Mouse (Mus musculus) forebrain, embryonic 11.5 days (tissue): ENCODE results near the gene Tcam1. TPM values are rescaled to one million over a fixed set of nuclear protein-coding genes. Genes with fewer than 3 reads are reported as not detected.

Source experiments
- ATAC-seq: fragments of 200-750 bp; cut with Nextera tagmentation; replicated peaks from 2 replicates; pipeline ENCODE4 v1.8.0; 2017; ENCODE audit warnings: moderate TSS enrichment; ENCODE audit not compliant: low FRiP score
- DNase-seq: peaks from one replicate; pipeline ENCODE4 v3.0.0-alpha.2; 2017; ENCODE audit warnings: low spot score
- H3K27ac ChIP-seq: fragments of 300-500 bp; sonication (generic); 2 replicates; pipeline ENCODE4 v1.5.1; 2014; ENCODE audit warnings: low read depth, low read length
- H3K27me3 ChIP-seq: fragments of 300-500 bp; sonication (generic); 2 replicates; pipeline ENCODE4 v1.6.1; 2014; ENCODE audit warnings: mild to moderate bottlenecking, low read length, mixed read lengths; ENCODE audit not compliant: control insufficient read depth, insufficient read depth
- H3K36me3 ChIP-seq: fragments of 300-500 bp; sonication (generic); 2 replicates; pipeline ENCODE4 v1.6.1; 2014; ENCODE audit warnings: mild to moderate bottlenecking, low read length, moderate library complexity, mixed read lengths; ENCODE audit not compliant: control insufficient read depth, insufficient read depth
- H3K4me1 ChIP-seq: fragments of 300-500 bp; sonication (generic); replicated peaks from 2 replicates; pipeline ENCODE4 v1.6.1; 2014; ENCODE audit warnings: low read length, mixed read lengths; ENCODE audit not compliant: control insufficient read depth, insufficient read depth
- H3K4me2 ChIP-seq: fragments of 300-500 bp; sonication (generic); 2 replicates; pipeline ENCODE4 v1.6.1; 2014; ENCODE audit warnings: low read depth, mild to moderate bottlenecking, low read length, moderate library complexity, mixed read lengths; ENCODE audit not compliant: severe bottlenecking
- H3K4me3 ChIP-seq: fragments of 300-500 bp; sonication (generic); 2 replicates; pipeline ENCODE4 v1.5.1; 2014; ENCODE audit warnings: low read depth, low read length
- H3K9ac ChIP-seq: fragments of 300-500 bp; sonication (generic); 2 replicates; pipeline ENCODE4 v1.6.1; 2014; ENCODE audit warnings: low read length
- H3K9me3 ChIP-seq: fragments of 300-500 bp; sonication (generic); 2 replicates; pipeline ENCODE4 v1.6.1; 2016; ENCODE audit warnings: low read length, mixed read lengths; ENCODE audit not compliant: control insufficient read depth
- WGBS: fragments of 180-500 bp; shearing (Covaris S2); extraction: QIAGEN DNeasy Blood & Tissue Kit; methylation state at CpG from one replicate; pipeline ENCODE4 v1.1.7; 2014; 5-methylcytosine and 5-hydroxymethylcytosine counted together
- polyA plus RNA-seq: library from polyadenylated mRNA; unstranded; fragments of >200 nt; fragmentation: Nextera tagmentation; extraction: Ambion mirVana; gene quantifications from 2 replicates; pipeline ENCODE4 v1.2.1, GENCODE M21; 2014

The Tcam1 gene
- polyA plus RNA-seq, 1 experiment from 2014 or later, result 0.15 TPM

DNA sequence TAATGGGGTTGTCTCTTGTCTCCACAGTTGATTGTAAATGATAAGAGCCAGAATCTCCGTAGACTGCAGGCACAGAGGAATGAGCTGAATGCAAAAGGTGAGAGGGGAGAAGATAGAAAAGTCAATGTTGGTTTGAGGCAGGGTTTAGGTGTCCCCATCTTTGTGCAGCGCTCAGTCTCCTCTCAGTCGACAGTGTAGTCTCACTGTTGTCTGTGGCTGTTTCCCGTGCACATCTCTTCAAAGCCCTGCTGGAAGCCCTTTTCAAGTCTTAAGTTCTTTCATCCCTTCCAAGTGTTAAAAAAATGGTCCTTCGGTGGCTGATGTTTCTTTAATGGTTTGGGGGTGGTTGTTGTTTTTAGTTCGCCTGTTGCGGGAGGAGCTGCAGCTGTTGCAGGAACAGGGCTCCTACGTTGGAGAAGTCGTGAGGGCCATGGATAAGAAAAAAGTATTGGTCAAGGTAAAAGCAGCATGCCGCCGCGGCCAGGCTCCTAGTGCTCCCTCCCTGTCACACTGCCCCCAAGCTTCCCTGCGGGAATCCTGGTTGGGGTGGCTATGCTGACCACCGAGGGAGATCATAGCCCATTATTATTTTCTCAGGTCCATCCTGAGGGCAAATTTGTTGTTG lies 15.5 kb upstream of the Tcam1 start:
- Histone ChIP-seq H3K9ac (no peak overlapping the region), H3K27me3 (no peaks in the 10 kb centered on the region), H3K4me1 (peaks cover 9% of the 10 kb centered on the region; the same call in 1 of the 2 replicates), H3K27ac (no peak overlapping the region), H3K4me3 (no peak overlapping the region), H3K36me3 (peaks cover 29% of the 10 kb centered on the region; the same call in 1 of the 2 replicates), H3K9me3 (no peaks in the 10 kb centered on the region), H3K4me2 (no peak overlapping the region)
- ATAC-seq (no peak), DNase-seq (no peak)
- 88% methylated on average over 14 of the region's 14 CpGs for WGBS

DNA sequence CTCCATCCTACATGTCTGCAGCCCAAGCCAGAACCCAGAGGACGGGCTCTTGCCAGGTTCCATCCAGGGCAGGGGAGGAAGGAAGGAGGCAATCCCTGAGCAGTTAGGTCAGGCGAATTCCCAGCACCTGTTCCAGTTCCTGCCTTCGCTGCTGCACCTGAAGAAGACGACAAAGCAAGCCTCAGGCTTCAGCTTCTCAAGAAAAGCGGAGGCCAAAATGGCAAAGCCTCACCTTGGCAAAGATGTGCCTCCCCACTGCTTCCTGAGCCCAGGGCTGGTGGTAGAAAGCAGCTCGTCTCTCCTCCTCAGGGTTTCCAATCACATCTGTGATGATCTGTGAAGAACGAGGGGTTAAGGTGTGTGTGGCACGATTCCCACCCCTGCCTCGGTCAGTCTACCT lies 12.5 kb upstream of the Tcam1 start:
- Histone ChIP-seq H3K36me3 (peaks cover 29% of the 10 kb centered on the region; the same call in 1 of the 2 replicates), H3K27ac (no peak overlapping the region), H3K27me3 (no peaks in the 10 kb centered on the region), H3K9me3 (no peaks in the 10 kb centered on the region), H3K4me2 (no peak overlapping the region), H3K9ac (no peak overlapping the region), H3K4me3 (no peak overlapping the region), H3K4me1 (peaks cover 3% of the 10 kb centered on the region; the same call in 1 of the 2 replicates)
- ATAC-seq, result no peak
- no peak for DNase-seq
- WGBS, result 94% methylated on average over 9 of the region's 9 CpGs

DNA sequence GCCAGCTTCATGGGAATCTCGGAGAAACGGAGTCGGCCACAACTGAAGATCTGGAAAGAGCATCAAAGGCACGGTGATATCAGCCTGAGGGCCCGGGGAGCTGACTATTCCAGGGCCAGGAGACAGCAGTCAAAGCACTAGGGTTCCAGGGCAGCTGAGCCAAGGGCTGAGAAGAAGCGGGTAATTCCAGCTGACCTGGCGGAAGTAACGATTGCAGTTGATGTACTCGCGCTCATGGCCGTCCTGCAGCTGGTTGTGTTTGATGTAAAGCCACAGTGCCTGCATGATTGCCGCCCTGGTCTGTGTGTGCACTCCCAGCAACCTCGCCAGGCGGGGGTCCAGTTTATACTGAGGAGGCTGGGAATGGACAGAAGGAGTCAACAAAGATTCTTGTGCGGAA lies 11.5 kb upstream of the Tcam1 start:
- no peak for ATAC-seq
- peaks cover 4% of the 10 kb centered on the region; the same call in 1 of the 2 replicates for H3K4me1 ChIP-seq
- peaks cover 29% of the 10 kb centered on the region; the same call in 1 of the 2 replicates for H3K36me3 ChIP-seq
- H3K27me3 ChIP-seq, result no peaks in the 10 kb centered on the region
- no peak overlapping the region for H3K9ac ChIP-seq
- H3K27ac ChIP-seq, result no peak overlapping the region
- no peak overlapping the region for H3K4me3 ChIP-seq
- H3K4me2 ChIP-seq, result no peak overlapping the region
- 94% methylated on average over 15 of the region's 15 CpGs for WGBS
- DNase-seq, result no peak
- no peaks in the 10 kb centered on the region for H3K9me3 ChIP-seq

- Histone ChIP-seq H3K4me1 (peaks cover 4% of the 10 kb centered on the region; the same call in 1 of the 2 replicates), H3K36me3 (peaks cover 29% of the 10 kb centered on the region; the same call in 1 of the 2 replicates), H3K9ac (no peak overlapping the region), H3K4me2 (no peak overlapping the region), H3K9me3 (no peaks in the 10 kb centered on the region), H3K27me3 (no peaks in the 10 kb centered on the region), H3K4me3 (no peak overlapping the region), H3K27ac (no peak overlapping the region)
- DNase-seq, result no peak
- ATAC-seq, result no peak
- WGBS, result 95% methylated on average over 4 of the region's 4 CpGs
These were observed 10.9 kb upstream of the Tcam1 start for GRCm38 (mm10) chr11:106265570-106265969.

DNA sequence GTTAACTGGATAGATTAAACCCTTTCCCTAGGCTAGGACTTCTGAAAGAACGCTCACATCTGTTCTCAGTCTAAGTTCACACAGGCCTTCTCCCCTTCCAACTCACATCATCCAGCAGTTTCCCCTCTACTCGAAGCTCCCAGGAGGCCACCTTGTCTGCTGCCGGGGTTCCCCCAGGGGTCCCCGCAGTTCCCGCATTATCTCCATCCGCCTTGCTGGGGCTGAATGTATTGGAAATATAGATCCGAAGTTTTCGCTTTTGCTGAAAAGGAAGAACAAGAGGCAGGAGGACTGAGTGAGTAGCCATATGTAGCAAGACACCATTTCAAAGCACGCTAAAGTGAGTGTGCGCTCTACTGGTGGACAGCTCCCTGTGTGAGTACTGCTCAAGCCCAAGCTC lies 10.0 kb upstream of the Tcam1 start:
- Histone ChIP-seq H3K4me3 (no peak overlapping the region), H3K9ac (no peak overlapping the region), H3K4me2 (no peak overlapping the region), H3K4me1 (peaks cover 7% of the 10 kb centered on the region), H3K27ac (no peak overlapping the region), H3K9me3 (no peaks in the 10 kb centered on the region), H3K36me3 (peaks cover 29% of the 10 kb centered on the region; the same call in 1 of the 2 replicates), H3K27me3 (no peaks in the 10 kb centered on the region)
- no peak for ATAC-seq
- no peak for DNase-seq
- 92% methylated on average over 10 of the region's 10 CpGs for WGBS

GRCm38 (mm10) chr11:106267311-106267852 lies 9.1 kb upstream of the Tcam1 start:
- Histone ChIP-seq H3K9me3 (no peaks in the 10 kb centered on the region), H3K4me3 (no peak overlapping the region), H3K27me3 (no peaks in the 10 kb centered on the region), H3K9ac (no peak overlapping the region), H3K4me1 (peaks cover 9% of the 10 kb centered on the region), H3K27ac (peak overlapping the region; percentile 4; the same call in 1 of the 2 replicates), H3K36me3 (peaks cover 25% of the 10 kb centered on the region; the same call in 1 of the 2 replicates), H3K4me2 (no peak overlapping the region)
- DNase-seq (no peak), ATAC-seq (no peak)
- 85% methylated on average over 15 of the region's 15 CpGs for WGBS

DNA sequence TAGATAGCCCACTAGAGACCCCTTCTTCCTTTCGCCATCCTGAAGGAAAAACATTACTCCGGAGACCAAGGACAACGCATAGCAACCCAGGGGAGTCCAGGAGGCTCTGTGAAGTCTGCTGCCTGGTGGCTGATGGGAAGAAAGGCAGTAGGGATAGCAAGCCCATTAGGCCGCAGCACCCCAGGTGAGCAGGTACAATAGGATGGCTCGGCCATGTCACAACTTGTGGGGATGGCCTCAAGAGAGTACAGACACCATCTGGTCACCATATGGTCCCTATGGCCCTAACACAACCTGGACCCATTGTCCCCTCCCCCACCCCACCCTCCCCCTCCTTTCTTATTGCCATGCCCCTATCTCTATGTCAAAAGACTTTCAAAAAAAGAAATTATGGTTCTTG lies 8.6 kb upstream of the Tcam1 start:
- Histone ChIP-seq H3K4me1 (peaks cover 9% of the 10 kb centered on the region), H3K9ac (no peak overlapping the region), H3K9me3 (no peaks in the 10 kb centered on the region), H3K4me2 (no peak overlapping the region), H3K36me3 (peaks cover 20% of the 10 kb centered on the region; the same call in 1 of the 2 replicates), H3K27ac (peak overlapping the region; percentile 66; the same call in 1 of the 2 replicates), H3K4me3 (no peak overlapping the region), H3K27me3 (no peaks in the 10 kb centered on the region)
- DNase-seq (no peak), ATAC-seq (no peak)
- WGBS, result 78% methylated on average over 5 of the region's 5 CpGs

GRCm38 (mm10) chr11:106268326-106269059 lies 8.0 kb upstream of the Tcam1 start:
- Histone ChIP-seq H3K9me3 (no peaks in the 10 kb centered on the region), H3K36me3 (peaks cover 17% of the 10 kb centered on the region; the same call in 1 of the 2 replicates), H3K4me1 (peaks cover 9% of the 10 kb centered on the region), H3K27ac (peak overlapping the region; percentile 66), H3K27me3 (no peaks in the 10 kb centered on the region), H3K9ac (peak overlapping the region; percentile 39), H3K4me3 (no peak overlapping the region), H3K4me2 (no peak overlapping the region)
- 84% methylated on average over 8 of the region's 8 CpGs for WGBS
- ATAC-seq, result no peak
- DNase-seq, result no peak
